Mouse (Mus musculus) midbrain, embryonic 16.5 days (tissue): ENCODE data around the gene E2f7. TPM values are rescaled to one million over a fixed set of nuclear protein-coding genes. Genes with fewer than 3 reads are reported as not detected.

ENCODE experiments used
- ATAC-seq: fragments of 200-750 bp; cut with Nextera tagmentation; 2 replicates; pipeline ENCODE4 v1.8.0; 2017; ENCODE audit warnings: moderate TSS enrichment
- H3K27ac ChIP-seq: fragments of 300-500 bp; sonication (generic); 2 replicates; pipeline ENCODE4 v1.5.1; 2014; ENCODE audit warnings: mild to moderate bottlenecking, low read length, mixed read lengths
- H3K27me3 ChIP-seq: fragments of 300-500 bp; sonication (generic); 2 replicates; pipeline ENCODE4 v1.6.1; 2014; ENCODE audit warnings: low read depth, low read length, mixed read lengths; ENCODE audit not compliant: control insufficient read depth, insufficient read depth
- H3K36me3 ChIP-seq: fragments of 300-500 bp; sonication (generic); 2 replicates; pipeline ENCODE4 v1.6.1; 2014; ENCODE audit warnings: mild to moderate bottlenecking, low read length, moderate library complexity, mixed read lengths; ENCODE audit not compliant: control insufficient read depth, insufficient read depth
- H3K4me1 ChIP-seq: fragments of 300-500 bp; sonication (generic); 2 replicates; pipeline ENCODE4 v1.6.1; 2014; ENCODE audit warnings: mild to moderate bottlenecking, low read length, mixed read lengths; ENCODE audit not compliant: control insufficient read depth, insufficient read depth
- H3K4me2 ChIP-seq: fragments of 300-500 bp; sonication (generic); 2 replicates; pipeline ENCODE4 v1.6.1; 2014; ENCODE audit warnings: mild to moderate bottlenecking, low read length, mixed read lengths
- H3K4me3 ChIP-seq: fragments of 300-500 bp; sonication (generic); 2 replicates; pipeline ENCODE4 v1.5.1; 2014; ENCODE audit warnings: low read depth, mild to moderate bottlenecking, low read length, moderate library complexity, mixed read lengths
- H3K9ac ChIP-seq: fragments of 300-500 bp; sonication (generic); 2 replicates; pipeline ENCODE4 v1.6.1; 2014; ENCODE audit warnings: low read depth, low read length, mixed read lengths
- H3K9me3 ChIP-seq: fragments of 300-500 bp; sonication (generic); replicated peaks from 2 replicates; pipeline ENCODE4 v1.6.1; 2014; ENCODE audit warnings: mild to moderate bottlenecking, low read length, mixed read lengths; ENCODE audit not compliant: control insufficient read depth, poor library complexity, severe bottlenecking
- WGBS: fragments of 180-500 bp; shearing (Covaris S2); extraction: QIAGEN DNeasy Blood & Tissue Kit; methylation state at CpG from one replicate; pipeline ENCODE4 v1.1.7; 2014; 5-methylcytosine and 5-hydroxymethylcytosine counted together
- polyA plus RNA-seq: library from polyadenylated mRNA; unstranded; fragments of >200 nt; fragmentation: Nextera tagmentation; extraction: Ambion mirVana; gene quantifications from 2 replicates; pipeline ENCODE4 v1.2.1, GENCODE M21; 2015

The E2f7 gene
- polyA plus RNA-seq, result 4.3 and 4.8 TPM in 2 replicates

- Histone ChIP-seq H3K4me2 (peak within 1 kb of the TSS; percentile 88), H3K27me3 (no peaks in the 10 kb centered on the region), H3K9me3 (no peaks in the 10 kb centered on the region), H3K4me3 (peak within 1 kb of the TSS; percentile 79), H3K36me3 (no peaks in the 10 kb centered on the region), H3K27ac (peak within 1 kb of the TSS; percentile 85), H3K9ac (peak within 1 kb of the TSS; percentile 87), H3K4me1 (peaks cover 10% of the 10 kb centered on the region)
- ATAC-seq, result peak; percentile 98
- 1% methylated on average over 66 of the region's 98 CpGs for WGBS
Measured at GRCm38 (mm10) chr10:110744686-110745639, at the start of gene E2f7. Gene E2f7 (plus strand): TSS chr10:110745439.

- H3K27me3 ChIP-seq, result no peaks in the 10 kb centered on the region
- 100% methylated on average over 1 of the region's 1 CpGs for WGBS
- ATAC-seq, result no peak
Measured at GRCm38 (mm10) chr10:110701276-110701675, 44.0 kb upstream of the E2f7 start.

DNA sequence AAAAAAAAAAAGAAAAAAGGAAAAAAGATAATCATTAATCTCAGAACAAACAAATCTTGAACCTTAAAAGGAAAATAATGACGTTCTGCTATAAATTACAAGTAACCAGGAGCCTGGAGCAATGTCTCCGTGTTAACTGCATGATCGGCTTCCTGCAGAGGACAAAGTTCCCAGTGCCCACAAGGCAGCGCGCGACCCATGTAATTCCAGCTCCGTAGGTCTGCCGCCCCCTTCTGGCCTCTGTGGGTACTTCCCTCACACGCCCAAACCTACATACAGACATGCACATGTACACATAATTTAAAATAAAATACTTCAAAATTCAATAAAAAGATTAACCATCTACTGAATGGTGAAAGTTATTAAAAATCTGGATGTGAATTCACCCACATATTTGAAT is 39.6 kb upstream of the E2f7 start:
- no peak overlapping the region for H3K27ac ChIP-seq
- H3K9me3 ChIP-seq, result no peaks in the 10 kb centered on the region
- no peaks in the 10 kb centered on the region for H3K27me3 ChIP-seq
- H3K9ac ChIP-seq, result no peak overlapping the region
- H3K4me1 ChIP-seq, result no peaks in the 10 kb centered on the region
- WGBS, result 54% methylated on average over 9 of the region's 9 CpGs
- H3K4me2 ChIP-seq, result no peak overlapping the region
- no peaks in the 10 kb centered on the region for H3K36me3 ChIP-seq
- ATAC-seq, result no peak
- H3K4me3 ChIP-seq, result no peak overlapping the region

More at GRCm38 (mm10) chr10:110701276-110701675, 44.0 kb upstream of the E2f7 start:
- Histone ChIP-seq H3K27ac (no peak overlapping the region), H3K36me3 (no peaks in the 10 kb centered on the region), H3K9me3 (no peaks in the 10 kb centered on the region), H3K9ac (no peak overlapping the region), H3K4me2 (no peak overlapping the region), H3K4me1 (no peaks in the 10 kb centered on the region), H3K4me3 (no peak overlapping the region)

DNA sequence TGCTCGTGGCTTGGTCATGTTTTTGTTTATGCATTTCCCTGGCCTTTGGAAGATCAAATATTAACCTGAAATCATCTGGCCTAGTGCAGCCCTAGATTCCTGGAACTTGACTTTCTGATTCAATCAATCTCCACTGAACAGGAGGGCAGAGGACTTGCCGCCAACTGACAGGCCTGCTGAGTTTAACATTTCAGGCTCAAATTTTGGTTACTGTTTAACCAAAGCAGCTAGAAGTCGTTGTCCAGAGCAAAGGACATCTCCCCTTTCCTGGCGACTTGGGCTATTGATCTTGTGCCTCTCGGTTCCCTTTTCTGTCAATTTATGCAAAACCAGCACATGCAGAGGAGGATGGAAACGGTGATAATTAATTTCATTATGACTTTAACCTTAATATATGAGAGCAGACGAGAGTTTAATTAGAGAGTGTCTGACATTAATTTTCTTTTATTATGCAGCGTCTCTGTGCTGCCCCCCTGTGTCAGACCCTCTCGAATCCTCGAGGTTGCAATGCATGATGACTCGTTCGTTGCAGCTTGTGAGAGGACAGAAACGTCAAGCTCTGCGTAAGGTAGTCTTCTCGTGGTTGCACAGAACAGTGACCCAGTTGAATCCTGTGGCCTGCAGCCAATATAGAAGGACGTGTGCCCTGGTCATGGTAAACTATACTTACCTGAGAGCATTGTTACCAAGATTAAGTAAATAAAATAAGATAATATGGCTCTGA is 37.7 kb upstream of the E2f7 start:
- H3K4me3 ChIP-seq, result no peak overlapping the region
- no peaks in the 10 kb centered on the region for H3K27me3 ChIP-seq
- no peaks in the 10 kb centered on the region for H3K36me3 ChIP-seq
- no peaks in the 10 kb centered on the region for H3K4me1 ChIP-seq
- ATAC-seq, result 0 out of 2 replicates have a peak, but pooled peaks have one; percentile 28
- H3K27ac ChIP-seq, result no peak overlapping the region
- 51% methylated on average over 16 of the region's 16 CpGs for WGBS
- H3K9me3 ChIP-seq, result no peaks in the 10 kb centered on the region
- no peak overlapping the region for H3K4me2 ChIP-seq
- H3K9ac ChIP-seq, result no peak overlapping the region

DNA sequence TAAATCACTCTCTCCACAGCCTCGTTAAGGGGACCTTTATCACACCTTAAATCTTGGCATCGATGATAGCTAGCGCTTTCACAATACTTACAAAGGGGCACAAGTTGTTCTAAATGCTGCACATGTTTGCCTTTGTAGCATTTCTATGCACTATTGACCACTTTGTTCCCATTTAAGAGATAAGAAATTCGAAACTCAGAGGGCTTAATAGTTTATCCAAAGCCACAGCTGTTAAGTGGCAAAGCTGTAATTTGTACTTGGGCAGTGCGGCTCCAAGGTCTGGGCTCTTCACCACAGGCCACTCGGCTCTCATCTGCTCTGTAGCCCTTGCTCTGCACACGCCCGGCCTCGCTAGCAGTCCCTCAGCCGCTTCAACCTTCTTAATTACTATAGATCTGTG is 28.4 kb upstream of the E2f7 start:
- Histone ChIP-seq H3K9me3 (no peaks in the 10 kb centered on the region; the same call in 1 of the 2 replicates), H3K4me3 (no peak overlapping the region), H3K27ac (no peak overlapping the region), H3K27me3 (no peaks in the 10 kb centered on the region), H3K36me3 (no peaks in the 10 kb centered on the region), H3K4me1 (no peaks in the 10 kb centered on the region), H3K9ac (no peak overlapping the region), H3K4me2 (no peak overlapping the region)
- ATAC-seq, result no peak
- 65% methylated on average over 10 of the region's 10 CpGs for WGBS

GRCm38 (mm10) chr10:110726431-110726830 is 18.8 kb upstream of the E2f7 start:
- H3K4me2 ChIP-seq, result no peak overlapping the region
- no peaks in the 10 kb centered on the region for H3K4me1 ChIP-seq
- WGBS, result 84% methylated on average over 15 of the region's 15 CpGs
- no peaks in the 10 kb centered on the region for H3K9me3 ChIP-seq
- ATAC-seq, result no peak
- no peaks in the 10 kb centered on the region for H3K27me3 ChIP-seq
- no peaks in the 10 kb centered on the region for H3K36me3 ChIP-seq
- H3K27ac ChIP-seq, result no peak overlapping the region
- no peak overlapping the region for H3K4me3 ChIP-seq
- no peak overlapping the region for H3K9ac ChIP-seq

GRCm38 (mm10) chr10:110727816-110728215 is 17.4 kb upstream of the E2f7 start:
- H3K4me2 ChIP-seq, result no peak overlapping the region
- no peaks in the 10 kb centered on the region for H3K27me3 ChIP-seq
- no peaks in the 10 kb centered on the region for H3K36me3 ChIP-seq
- H3K9ac ChIP-seq, result no peak overlapping the region
- no peak for ATAC-seq
- H3K4me1 ChIP-seq, result no peaks in the 10 kb centered on the region
- no peak overlapping the region for H3K4me3 ChIP-seq
- H3K27ac ChIP-seq, result no peak overlapping the region
- 62% methylated on average over 4 of the region's 4 CpGs for WGBS
- H3K9me3 ChIP-seq, result no peaks in the 10 kb centered on the region

GRCm38 (mm10) chr10:110733343-110733742 is 11.9 kb upstream of the E2f7 start:
- Histone ChIP-seq H3K4me3 (no peak overlapping the region), H3K27ac (no peak overlapping the region), H3K4me2 (no peak overlapping the region), H3K9ac (no peak overlapping the region), H3K36me3 (no peaks in the 10 kb centered on the region), H3K27me3 (no peaks in the 10 kb centered on the region), H3K9me3 (no peaks in the 10 kb centered on the region), H3K4me1 (no peaks in the 10 kb centered on the region)
- WGBS, result 22% methylated on average over 6 of the region's 6 CpGs
- ATAC-seq, result 0 out of 2 replicates have a peak, but pooled peaks have one; percentile 25

DNA sequence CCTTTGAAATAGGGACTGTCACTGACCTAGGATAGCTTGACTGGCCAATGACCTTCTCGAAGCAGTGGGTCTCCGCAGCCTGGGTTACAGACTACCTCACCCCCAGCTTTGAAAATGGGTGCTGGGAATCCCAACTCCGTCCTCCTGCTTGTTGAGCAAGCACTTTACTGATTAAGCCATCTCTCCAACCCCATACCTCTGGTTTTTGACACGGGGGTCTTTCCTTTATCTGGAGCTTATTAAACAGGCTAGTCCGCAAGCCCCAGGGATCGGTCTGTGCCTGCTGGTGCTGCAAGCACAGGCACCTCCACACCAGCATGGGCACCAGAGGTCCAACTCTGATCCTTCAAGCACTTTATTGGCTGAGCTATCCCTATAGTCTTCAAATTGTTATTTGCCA is 1.5 kb upstream of the E2f7 start:
- 78% methylated on average over 6 of the region's 6 CpGs for WGBS
- no peaks in the 10 kb centered on the region for H3K36me3 ChIP-seq
- H3K4me2 ChIP-seq, result no peak overlapping the region
- no peak for ATAC-seq
- H3K9ac ChIP-seq, result no peak overlapping the region
- H3K4me3 ChIP-seq, result no peak overlapping the region
- no peak overlapping the region for H3K27ac ChIP-seq
- H3K9me3 ChIP-seq, result no peaks in the 10 kb centered on the region
- no peaks in the 10 kb centered on the region for H3K27me3 ChIP-seq
- H3K4me1 ChIP-seq, result peaks cover 10% of the 10 kb centered on the region
